Mouse (Mus musculus): Measurements from ENCODE around the gene Rnaset2b. TPM values are rescaled to one million over a fixed set of nuclear protein-coding genes. Genes with fewer than 3 reads are reported as not detected.
A peak's percentile ranks its signal among the peaks of the same experiment; 100 is the strongest.
"Not testable (repeated sequence)": the region's sequence is repeated elsewhere in the genome, so short reads cannot be mapped to it uniquely, and the experiment has no call there.

Rnaset2b gene
- polyA plus RNA-seq (2015; fragmentation: Nextera tagmentation; extraction: Ambion mirVana) = 85.4 and 96.0 TPM in 2 replicates

GRCm38 (mm10) chr17:6970334-6970733 is at the start of gene Rnaset2b:
TSS of gene Rnaset2b (plus strand) at chr17:6970634.
- not testable (repeated sequence) for ATAC-seq (replicated peaks)
- 92% methylated on average over 1 of the region's 8 CpGs for WGBS

GRCm38 (mm10) chr17:6931625-6932024 is 38.8 kb upstream of the Rnaset2b start:
- not testable (repeated sequence) for ATAC-seq (replicated peaks)
- WGBS = 91% methylated on average over 7 of the region's 7 CpGs

More at GRCm38 (mm10) chr17:6970334-6970733, at the start of gene Rnaset2b:
- H3K4me3 ChIP-seq; H3K4me1 ChIP-seq; H3K4me2 ChIP-seq (replicated peaks); H3K27me3 ChIP-seq; H3K27ac ChIP-seq (replicated peaks); H3K9ac ChIP-seq (replicated peaks); H3K9me3 ChIP-seq; H3K36me3 ChIP-seq: not testable (repeated sequence)

GRCm38 (mm10) chr17:6942560-6942959 is 27.9 kb upstream of the Rnaset2b start:
- not testable (repeated sequence) for H3K4me2 ChIP-seq (replicated peaks); H3K27me3 ChIP-seq; ATAC-seq (replicated peaks); H3K4me1 ChIP-seq; H3K9ac ChIP-seq (replicated peaks); H3K9me3 ChIP-seq; H3K4me3 ChIP-seq; H3K27ac ChIP-seq (replicated peaks); H3K36me3 ChIP-seq
- no CpG with 5 or more reads among the region's 4 CpGs for WGBS

More at GRCm38 (mm10) chr17:6931625-6932024, 38.8 kb upstream of the Rnaset2b start:
- not testable (repeated sequence) for H3K27ac ChIP-seq (replicated peaks); H3K9ac ChIP-seq (replicated peaks); H3K4me2 ChIP-seq (replicated peaks); H3K9me3 ChIP-seq; H3K36me3 ChIP-seq; H3K27me3 ChIP-seq; H3K4me3 ChIP-seq; H3K4me1 ChIP-seq

- H3K9ac ChIP-seq (replicated peaks) = peak overlapping the region; percentile 61
- not testable (repeated sequence) for H3K9me3 ChIP-seq, H3K4me1 ChIP-seq, H3K36me3 ChIP-seq, H3K27me3 ChIP-seq
- no CpG with 5 or more reads among the region's 8 CpGs for WGBS
- H3K4me2 ChIP-seq (replicated peaks) = peak overlapping the region; percentile 57
- H3K4me3 ChIP-seq = peak overlapping the region; percentile 56
- peak; percentile 33 for ATAC-seq (replicated peaks)
- peak overlapping the region; percentile 75; the same call in 1 of the 2 replicates for H3K27ac ChIP-seq (replicated peaks)
These were observed 22.8 kb upstream of the Rnaset2b start for GRCm38 (mm10) chr17:6947637-6947983.

GRCm38 (mm10) chr17:6947984-6948768 is 22.3 kb upstream of the Rnaset2b start, which contains the start of gene Rsph3b:
TSS of gene Rsph3b (minus strand) at chr17:6948682.
- H3K9ac ChIP-seq (replicated peaks) = peak within 1 kb of the TSS; percentile 61
- H3K9me3 ChIP-seq, H3K36me3 ChIP-seq, H3K27me3 ChIP-seq, H3K4me1 ChIP-seq: not testable (repeated sequence)
- peak; percentile 98 for ATAC-seq (replicated peaks)
- H3K4me3 ChIP-seq = peak within 1 kb of the TSS; percentile 56
- WGBS = under 1% methylated on average over 65 of the region's 73 CpGs
- peak within 1 kb of the TSS; percentile 57 for H3K4me2 ChIP-seq (replicated peaks)
- H3K27ac ChIP-seq (replicated peaks) = peak within 1 kb of the TSS; percentile 75

- WGBS = 10% methylated on average over 9 of the region's 9 CpGs
- ATAC-seq (replicated peaks) = peak; percentile 21; the same call in 1 of the 2 replicates
- Histone ChIP-seq H3K27ac (replicated peaks) (peak overlapping the region; percentile 75), H3K4me2 (replicated peaks) (peak overlapping the region; percentile 57), H3K4me3 (peak overlapping the region; percentile 56), H3K9ac (replicated peaks) (peak overlapping the region; percentile 61)
- not testable (repeated sequence) for H3K36me3 ChIP-seq, H3K4me1 ChIP-seq, H3K9me3 ChIP-seq, H3K27me3 ChIP-seq
These were observed 21.6 kb upstream of the Rnaset2b start for GRCm38 (mm10) chr17:6948769-6949228.

- H3K36me3 ChIP-seq; ATAC-seq (replicated peaks): not testable (repeated sequence)
These were observed 11.6 kb upstream of the Rnaset2b start for GRCm38 (mm10) chr17:6958881-6959280.

GRCm38 (mm10) chr17:6959543-6960259 is 10.7 kb upstream of the Rnaset2b start:
- H3K4me1 ChIP-seq; H3K36me3 ChIP-seq; H3K27me3 ChIP-seq; H3K27ac ChIP-seq (replicated peaks); ATAC-seq (replicated peaks); H3K9ac ChIP-seq (replicated peaks); H3K9me3 ChIP-seq: not testable (repeated sequence)
- WGBS = 55% methylated on average over 5 of the region's 6 CpGs
- Histone ChIP-seq H3K4me3 (peak overlapping the region; percentile 51), H3K4me2 (replicated peaks) (peak overlapping the region; percentile 42)

More at GRCm38 (mm10) chr17:6958881-6959280, 11.6 kb upstream of the Rnaset2b start:
- not testable (repeated sequence) for H3K9ac ChIP-seq (replicated peaks); H3K4me1 ChIP-seq; H3K9me3 ChIP-seq; H3K4me2 ChIP-seq (replicated peaks); H3K27me3 ChIP-seq; H3K27ac ChIP-seq (replicated peaks); H3K4me3 ChIP-seq
- WGBS = 85% methylated on average over 7 of the region's 8 CpGs

- not testable (repeated sequence) for H3K27ac ChIP-seq (replicated peaks); H3K27me3 ChIP-seq; H3K36me3 ChIP-seq; ATAC-seq (replicated peaks); H3K9me3 ChIP-seq; H3K4me1 ChIP-seq
- Histone ChIP-seq H3K9ac (replicated peaks) (peak overlapping the region; percentile 45; the same call in 1 of the 2 replicates), H3K4me2 (replicated peaks) (peak overlapping the region; percentile 42), H3K4me3 (peak overlapping the region; percentile 51)
- 1% methylated on average over 12 of the region's 12 CpGs for WGBS
These were observed 10.1 kb upstream of the Rnaset2b start for GRCm38 (mm10) chr17:6960349-6960748.

- not testable (repeated sequence) for ATAC-seq (replicated peaks); H3K9me3 ChIP-seq; H3K4me1 ChIP-seq; H3K27me3 ChIP-seq; H3K36me3 ChIP-seq
- peak within 1 kb of the TSS; percentile 63; the same call in 1 of the 2 replicates for H3K27ac ChIP-seq (replicated peaks)
- peak within 1 kb of the TSS; percentile 42 for H3K4me2 ChIP-seq (replicated peaks)
- H3K4me3 ChIP-seq = peak within 1 kb of the TSS; percentile 51
- H3K9ac ChIP-seq (replicated peaks) = peak within 1 kb of the TSS; percentile 45
- WGBS = under 1% methylated on average over 47 of the region's 51 CpGs
These were observed 9.7 kb upstream of the Rnaset2b start, which contains the start of gene Tagap1 for GRCm38 (mm10) chr17:6960776-6961175. TSS of gene Tagap1 (minus strand) at chr17:6961156.

- H3K27ac ChIP-seq (replicated peaks) = 0 out of 2 replicates have a peak overlapping the region, but pooled peaks have one; percentile 40
- not testable (repeated sequence) for H3K27me3 ChIP-seq; H3K36me3 ChIP-seq; H3K9me3 ChIP-seq; H3K9ac ChIP-seq (replicated peaks); H3K4me1 ChIP-seq
- peak overlapping the region; percentile 51 for H3K4me3 ChIP-seq
- H3K4me2 ChIP-seq (replicated peaks) = peak overlapping the region; percentile 41
- ATAC-seq (replicated peaks) = peak; percentile 96
- WGBS = 1% methylated on average over 21 of the region's 48 CpGs
These were observed 9.0 kb upstream of the Rnaset2b start for GRCm38 (mm10) chr17:6961181-6962000.
